Mouse (Mus musculus) ovary, postnatal 14 days (tissue): ENCODE measurements at regions not wholly inside any gene's neighbourhood (a gene's known extent, or its start where the extent isn't known, plus 50 kb on each side); places are given as distances from the start of the nearest gene placed in this dataset.

Source experiments
- DNase-seq: peaks from one replicate; pipeline ENCODE4 v3.0.0; 2022; ENCODE audit warnings: low spot score

- no peak for DNase-seq
Observed at GRCm38 (mm10) chr3:52158788-52159260, 53.9 kb upstream of the Maml3 start.

GRCm38 (mm10) chr3:52161688-52162087, 56.8 kb upstream of the Maml3 start:
- DNase-seq: no peak

GRCm38 (mm10) chr3:52163990-52164389, 59.1 kb upstream of the Maml3 start:
- DNase-seq: no peak

GRCm38 (mm10) chr3:52167420-52167819, 62.5 kb upstream of the Maml3 start:
- no peak for DNase-seq

- no peak for DNase-seq
Observed at GRCm38 (mm10) chr3:52170847-52171246, 66.0 kb upstream of the Maml3 start.

GRCm38 (mm10) chr3:52171303-52171702, 66.4 kb upstream of the Maml3 start:
- no peak for DNase-seq

- no peak for DNase-seq
Observed at GRCm38 (mm10) chr3:52173490-52173889, 68.6 kb upstream of the Maml3 start.

- no peak for DNase-seq
Observed at GRCm38 (mm10) chr3:52176108-52176507, 71.2 kb upstream of the Maml3 start.

- DNase-seq: no peak
Observed at GRCm38 (mm10) chr3:52178851-52179250, 74.0 kb upstream of the Maml3 start.

GRCm38 (mm10) chr3:52179686-52180085, 74.8 kb upstream of the Maml3 start:
- no peak for DNase-seq

- no peak for DNase-seq
Observed at GRCm38 (mm10) chr3:52180306-52180705, 75.4 kb upstream of the Maml3 start.

- peak; percentile 52 for DNase-seq
Observed at GRCm38 (mm10) chr3:52180785-52181184, 75.9 kb upstream of the Maml3 start.

GRCm38 (mm10) chr3:52181326-52182101, 76.6 kb upstream of the Maml3 start:
- no peak for DNase-seq

- DNase-seq: no peak
Observed at GRCm38 (mm10) chr3:52184241-52184640, 79.4 kb upstream of the Maml3 start.

GRCm38 (mm10) chr3:52185351-52185750, 80.5 kb upstream of the Maml3 start:
- no peak for DNase-seq

- DNase-seq: no peak
Observed at GRCm38 (mm10) chr3:52187401-52187801, 80.7 kb upstream of the Foxo1 start.

- no peak for DNase-seq
Observed at GRCm38 (mm10) chr3:52188303-52188702, 79.8 kb upstream of the Foxo1 start.

- no peak for DNase-seq
Observed at GRCm38 (mm10) chr3:52189016-52189415, 79.1 kb upstream of the Foxo1 start.

- DNase-seq: no peak
Observed at GRCm38 (mm10) chr3:52190021-52190420, 78.1 kb upstream of the Foxo1 start.

- no peak for DNase-seq
Observed at GRCm38 (mm10) chr3:52193026-52193425, 75.1 kb upstream of the Foxo1 start.

GRCm38 (mm10) chr3:52194216-52194615, 73.9 kb upstream of the Foxo1 start:
- DNase-seq: no peak

GRCm38 (mm10) chr3:52195486-52195885, 72.7 kb upstream of the Foxo1 start:
- no peak for DNase-seq

- peak; percentile 77 for DNase-seq
Observed at GRCm38 (mm10) chr3:52196047-52196935, 71.8 kb upstream of the Foxo1 start.
